Mouse (Mus musculus) telencephalon, adult 2 months (tissue): Measurements from ENCODE around the gene Gm20388.
A peak's percentile ranks its signal among the peaks of the same experiment; 100 is the strongest.

Source experiments
- DNase-seq: peaks from one replicate; pipeline ENCODE4 v3.0.0-alpha.2; 2011; ENCODE audit warnings: low read depth, low spot score

The Gm20388 gene

DNA sequence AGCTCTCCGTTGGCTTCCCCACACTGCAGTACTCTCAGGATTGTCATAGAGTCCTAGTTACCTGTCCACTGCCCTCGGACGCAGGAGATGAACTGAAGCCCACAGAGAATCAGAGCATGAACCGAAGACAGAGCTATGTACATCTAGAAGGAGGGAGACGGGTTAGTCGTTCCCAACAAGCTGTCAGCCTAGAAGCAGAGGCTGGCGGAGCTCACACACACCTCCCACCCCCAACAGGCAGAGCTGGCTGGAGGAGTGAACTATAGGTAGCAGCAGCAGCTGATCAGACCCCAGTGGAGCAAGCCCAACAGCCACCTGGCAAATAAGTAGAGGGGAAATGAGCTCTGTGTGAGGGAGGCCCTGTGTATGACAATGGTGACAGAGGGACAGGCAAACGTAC lies 174.1 kb downstream of the Gm20388 start:
- DNase-seq, result no peak

DNA sequence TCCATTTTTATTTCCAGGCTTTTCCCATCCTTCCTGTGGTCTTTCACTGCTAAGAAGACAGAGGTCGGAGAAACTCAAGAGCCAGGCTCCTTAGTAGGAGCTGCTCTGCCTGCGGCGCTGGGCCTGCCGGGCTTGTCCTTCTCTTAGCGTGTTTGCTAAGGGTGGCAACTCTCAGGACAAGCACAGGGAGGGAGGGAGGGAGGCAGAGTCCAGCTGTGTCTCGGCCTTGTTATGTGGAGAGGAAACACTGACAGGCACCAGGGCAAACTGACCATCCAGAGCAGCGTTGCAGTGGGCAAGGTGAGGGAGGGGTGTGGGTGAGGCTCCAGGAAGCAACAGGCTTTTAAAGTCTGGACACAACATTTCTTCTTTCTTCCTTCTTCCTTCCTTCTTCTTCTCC lies 178.9 kb downstream of the Gm20388 start:
- DNase-seq, result no peak

DNA sequence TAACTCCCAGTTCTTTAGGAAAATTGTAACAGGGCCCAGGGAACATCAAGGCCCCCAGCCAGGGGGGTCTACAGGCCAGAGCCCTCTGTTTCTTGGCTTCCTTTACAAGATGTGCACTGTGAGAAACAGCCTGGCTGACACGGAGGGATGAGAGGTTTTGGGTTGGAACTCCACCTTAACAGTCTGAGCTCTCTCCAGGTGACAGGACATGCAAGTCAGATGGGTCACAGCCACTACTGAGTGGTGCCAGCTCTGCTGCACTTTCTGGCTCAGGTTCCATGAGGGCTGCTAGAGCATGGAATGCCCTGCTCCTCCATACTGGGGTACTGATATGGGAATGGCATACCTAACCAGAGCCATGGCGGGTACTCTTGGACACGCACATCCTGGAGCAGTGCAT lies 180.4 kb downstream of the Gm20388 start:
- no peak for DNase-seq

DNA sequence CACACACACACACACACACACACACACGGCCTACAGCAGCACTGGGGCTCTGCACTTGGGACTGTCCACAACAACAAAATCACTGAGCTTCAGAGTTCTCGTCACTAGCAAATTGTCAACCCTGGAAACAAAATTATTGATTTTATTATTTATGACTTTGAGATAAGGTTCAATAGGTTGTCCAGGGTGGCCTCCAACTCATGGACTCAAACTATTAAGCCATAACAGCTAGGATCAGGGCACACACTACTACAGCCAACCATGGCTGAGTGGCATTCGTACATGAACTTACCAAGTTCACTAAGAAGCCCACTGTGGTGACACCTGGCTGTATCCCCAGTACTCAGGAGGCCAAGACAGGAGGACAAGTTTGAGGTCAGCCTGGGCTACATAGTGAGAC lies 182.5 kb downstream of the Gm20388 start:
- no peak for DNase-seq

DNA sequence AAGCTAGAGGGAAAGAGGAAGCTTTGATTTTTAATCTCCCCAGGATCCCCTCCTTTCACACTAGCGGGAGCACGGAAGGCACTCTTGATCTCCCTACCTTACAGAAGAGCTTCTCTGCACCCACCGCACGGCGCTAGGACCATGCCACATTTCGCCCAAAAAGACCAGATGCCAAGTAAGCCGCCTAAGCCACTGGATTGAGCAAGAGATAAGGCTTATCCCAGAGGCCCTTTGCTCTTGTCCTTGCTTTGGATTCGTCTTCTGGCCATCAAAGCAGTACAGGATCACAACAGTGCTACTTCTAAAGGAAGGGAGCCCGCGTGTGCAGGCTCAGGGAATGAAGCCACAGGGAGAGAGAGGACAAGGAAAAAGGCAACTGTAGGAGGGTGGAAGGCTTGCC lies 184.2 kb downstream of the Gm20388 start:
- DNase-seq, result no peak

DNA sequence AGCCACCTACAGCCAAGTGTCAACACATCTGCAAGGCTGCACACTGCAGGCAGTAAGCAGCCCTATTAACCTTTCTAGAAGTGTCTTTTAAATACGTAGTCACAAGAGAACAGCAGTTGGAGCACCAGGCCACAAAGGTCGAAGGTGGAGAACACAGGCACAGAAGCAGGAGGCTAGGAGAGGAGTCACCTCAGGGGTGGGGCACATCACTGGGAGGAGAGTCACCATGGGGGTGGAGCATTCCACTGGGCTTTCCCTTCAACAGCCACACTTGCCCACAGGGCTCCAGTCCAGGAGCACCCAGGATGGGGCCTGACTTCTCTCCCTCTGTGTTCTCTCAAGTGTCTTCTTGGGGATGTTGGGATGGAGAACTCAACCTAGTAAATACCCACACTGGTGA lies 185.8 kb downstream of the Gm20388 start:
- no peak for DNase-seq

DNA sequence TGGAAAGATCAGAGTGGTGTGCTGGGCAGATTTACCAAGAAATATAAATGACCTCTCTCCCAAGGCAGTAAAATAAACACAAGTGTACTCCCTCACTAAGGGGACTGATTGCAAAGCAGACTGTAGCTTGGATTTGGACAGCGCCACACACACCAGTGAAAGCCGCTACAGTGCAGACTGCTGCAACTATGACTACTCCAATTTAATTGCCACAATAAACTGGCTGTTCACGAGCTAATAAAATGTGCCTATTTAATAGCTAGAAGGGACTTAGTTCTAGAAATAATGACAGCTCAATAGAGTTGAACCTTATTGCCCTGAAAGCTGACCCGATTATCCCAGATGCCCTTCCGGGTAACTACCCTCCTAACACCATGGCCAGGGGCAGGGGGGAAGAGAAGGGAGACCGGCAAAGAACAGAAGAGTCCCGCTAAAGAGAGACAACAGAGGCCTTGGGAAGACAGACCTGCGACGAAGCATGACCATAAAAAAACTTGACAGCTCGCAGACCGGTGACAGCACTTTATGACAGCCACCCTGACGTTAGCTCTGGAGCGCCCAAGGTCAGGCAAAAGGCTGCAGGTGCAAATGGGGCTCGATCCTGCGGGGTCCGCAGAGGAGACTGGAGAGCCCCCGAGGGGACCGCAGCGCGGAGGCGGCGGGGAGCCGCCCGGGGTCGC lies 189.9 kb downstream of the Gm20388 start:
- DNase-seq, result no peak

DNA sequence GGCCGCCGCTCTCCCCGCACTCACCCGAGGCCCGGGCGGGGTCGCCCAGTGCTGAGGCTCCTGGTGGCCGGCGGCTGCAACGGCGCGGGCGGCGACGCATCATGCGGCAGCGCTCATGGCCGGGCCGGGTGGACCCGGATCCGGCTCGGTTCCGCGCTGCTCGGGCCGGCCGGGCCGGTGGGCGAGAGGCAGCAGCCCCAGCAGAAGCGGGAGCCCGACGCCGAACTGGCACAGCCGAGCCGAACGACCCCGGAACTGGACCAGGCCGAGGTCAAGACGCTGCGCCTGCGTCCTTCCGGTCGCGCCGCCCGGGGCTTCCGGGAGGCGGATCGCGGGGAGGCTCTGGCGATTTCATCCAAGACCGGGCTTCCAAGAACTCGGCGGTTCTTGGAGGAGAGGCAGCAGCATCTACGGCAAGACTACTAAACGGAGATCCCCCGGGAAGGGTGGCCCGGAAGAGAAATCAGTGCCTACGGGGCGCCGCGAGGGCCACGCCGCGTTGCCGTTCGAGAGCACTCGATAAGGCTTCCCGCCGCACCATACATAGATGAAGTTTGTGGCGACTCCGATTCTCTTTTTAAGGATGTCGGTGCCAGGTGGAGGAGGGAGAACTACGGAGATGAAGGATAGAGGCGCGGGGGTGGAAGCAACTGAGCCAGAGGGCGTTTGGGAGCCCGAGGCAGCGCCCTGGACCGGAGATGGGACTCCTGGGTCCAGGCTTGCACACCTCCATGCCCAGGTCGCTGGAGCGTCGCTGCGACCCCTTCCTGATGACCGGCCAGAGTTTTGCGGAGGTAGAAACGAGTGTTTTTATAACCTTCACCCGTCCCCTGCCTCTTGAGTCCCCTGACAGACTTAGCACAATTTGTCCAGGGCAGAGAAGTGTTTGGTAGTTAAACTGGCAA lies 190.7 kb downstream of the Gm20388 start, which contains the start of gene Zdhhc7:
Gene Zdhhc7, minus strand, starts transcription at position 415 of the 905 bp plus-strand sequence.
- DNase-seq, result peak; percentile 75

DNA sequence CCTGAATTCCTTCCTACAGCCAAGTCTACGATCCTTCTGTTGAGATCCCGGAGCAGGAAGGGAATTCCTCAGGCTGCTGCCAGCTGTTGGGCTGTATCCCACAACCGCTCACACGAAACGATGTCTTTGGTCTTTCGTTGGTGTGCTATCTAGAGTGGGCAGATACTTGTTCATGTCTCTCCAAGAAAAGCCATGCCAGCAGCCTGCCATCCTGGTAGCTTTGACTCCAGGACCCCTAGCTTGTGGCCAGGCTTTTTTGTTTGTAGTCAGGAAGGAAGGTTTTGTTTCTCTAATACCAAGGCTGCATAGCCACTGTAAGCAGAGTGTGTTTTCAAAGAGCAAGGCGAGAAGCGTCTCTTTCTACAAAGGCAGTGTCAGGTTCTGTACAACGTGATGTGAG lies 193.3 kb downstream of the Gm20388 start:
- no peak for DNase-seq

DNA sequence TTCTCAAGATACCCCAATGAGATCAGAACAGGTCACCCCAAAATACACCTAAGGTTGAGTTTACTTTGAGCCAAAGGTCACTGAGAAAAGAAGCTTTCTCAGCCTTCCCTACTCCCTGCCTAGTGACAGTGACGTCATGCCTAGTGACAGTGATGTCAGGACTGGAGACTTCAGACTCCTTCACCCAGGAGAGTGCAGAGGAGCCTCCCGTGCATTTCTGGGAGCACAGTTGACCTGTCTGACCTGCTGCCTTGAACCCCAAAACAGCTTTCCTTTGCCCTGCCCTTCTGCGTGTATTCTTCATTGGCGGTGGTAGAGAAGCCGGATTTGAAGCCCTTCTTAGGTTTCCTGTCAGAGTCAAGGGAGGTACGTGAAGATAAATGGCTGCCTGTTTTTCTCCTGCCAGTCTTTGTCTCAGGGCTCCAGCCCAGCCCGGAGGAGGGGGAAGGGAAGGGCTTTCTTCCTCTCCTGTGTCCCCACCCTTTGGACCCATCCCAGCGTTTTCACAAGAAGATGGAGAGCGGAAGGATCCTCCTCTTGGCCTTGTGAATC lies 194.2 kb downstream of the Gm20388 start:
- DNase-seq, result no peak

DNA sequence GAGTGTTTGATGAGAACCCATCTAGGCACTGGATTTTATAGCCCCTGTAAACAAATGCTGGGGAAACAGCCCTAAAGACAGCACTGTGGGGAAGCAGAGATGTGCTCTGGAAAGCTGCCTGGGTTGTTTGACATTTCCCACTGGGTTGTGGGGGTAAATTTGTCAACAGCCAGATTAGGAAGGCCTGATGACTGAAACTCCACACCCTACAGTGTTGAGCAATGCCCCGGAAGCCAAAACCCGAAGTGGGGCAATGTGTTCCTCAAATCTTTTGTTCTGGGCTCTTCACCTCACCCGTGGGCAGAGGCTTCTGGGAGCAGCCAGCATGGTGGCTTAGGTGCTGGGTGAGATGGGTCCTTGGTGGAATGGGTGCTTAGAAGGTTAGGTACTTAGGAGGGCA lies 198.5 kb downstream of the Gm20388 start:
- DNase-seq, result no peak

DNA sequence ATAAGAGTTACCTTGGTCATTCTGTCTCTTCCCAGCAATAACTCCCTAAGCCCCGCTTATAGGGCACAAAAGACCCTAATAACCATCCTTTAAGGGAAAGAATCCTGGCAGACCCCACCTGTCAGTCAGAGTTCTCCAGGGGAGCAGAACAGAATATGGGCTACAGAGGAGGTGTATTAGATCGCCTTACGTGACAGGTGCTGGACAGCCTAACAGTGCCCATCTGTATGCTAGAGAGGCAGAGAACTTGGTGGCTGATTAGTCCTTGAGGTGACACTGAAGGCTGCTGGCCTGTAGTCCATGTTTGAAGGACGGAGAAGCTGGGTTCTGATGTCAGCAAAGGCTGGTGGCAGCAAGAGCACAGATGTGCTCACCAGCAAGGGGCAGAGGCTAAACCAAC lies 200.3 kb downstream of the Gm20388 start:
- no peak for DNase-seq

DNA sequence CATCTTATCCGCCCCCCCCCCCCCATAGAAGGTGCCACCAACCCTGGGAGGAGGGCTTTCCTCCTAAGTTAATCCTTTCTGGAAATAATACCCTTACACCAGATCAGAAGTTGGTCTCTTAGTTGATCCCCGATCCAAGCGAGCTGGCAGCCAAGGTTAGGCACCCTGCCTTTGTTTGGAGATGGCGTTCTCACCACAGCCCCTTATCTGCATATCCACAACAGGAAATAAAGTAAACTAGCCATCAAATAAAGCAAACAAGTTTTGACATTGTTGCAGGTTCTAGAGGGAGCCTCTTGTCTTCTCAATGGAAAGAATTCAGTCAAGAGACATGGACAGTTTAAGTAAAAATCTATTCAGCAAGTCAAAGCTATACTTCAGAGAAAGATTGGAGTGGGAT lies 200.7 kb downstream of the Gm20388 start:
- DNase-seq, result no peak

DNA sequence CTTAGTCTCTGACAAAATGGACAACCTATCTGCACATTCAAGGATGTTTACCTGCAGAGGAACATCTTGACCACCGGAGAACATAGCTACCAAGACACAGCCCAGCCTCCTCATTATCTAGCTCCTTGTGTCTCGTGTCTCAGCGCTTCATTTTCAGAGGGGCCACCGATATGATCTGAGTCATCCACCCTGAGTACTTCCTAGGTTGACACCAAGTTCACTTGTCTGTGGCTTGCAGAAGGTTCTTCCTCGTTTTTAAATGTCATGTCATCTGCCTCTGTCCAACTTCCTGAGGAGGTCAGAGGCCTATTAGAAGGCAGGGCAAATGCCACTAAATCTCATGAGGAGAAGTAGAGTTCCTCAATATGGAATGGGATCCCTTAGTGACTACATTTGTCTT lies 201.9 kb downstream of the Gm20388 start:
- no peak for DNase-seq

DNA sequence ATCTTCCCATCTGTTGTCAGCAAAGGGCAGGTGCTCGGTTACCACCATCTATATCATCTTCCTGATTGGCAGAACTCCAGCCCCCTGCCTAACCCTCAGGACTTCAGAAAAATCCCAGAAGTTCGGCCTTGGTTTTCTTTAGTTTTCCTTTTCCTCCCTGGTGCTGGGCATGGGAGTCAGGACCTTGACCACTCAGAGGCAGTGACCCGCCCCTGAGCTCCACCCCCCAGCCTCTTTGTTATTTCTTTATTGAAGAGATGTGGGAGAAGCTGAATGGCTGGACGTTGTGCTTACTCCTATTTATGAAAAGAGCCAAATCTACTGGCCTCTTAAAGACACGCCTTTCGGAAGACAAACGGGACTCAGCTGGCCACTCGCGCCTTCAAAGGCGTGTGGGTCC lies 202.7 kb downstream of the Gm20388 start:
- DNase-seq, result no peak

DNA sequence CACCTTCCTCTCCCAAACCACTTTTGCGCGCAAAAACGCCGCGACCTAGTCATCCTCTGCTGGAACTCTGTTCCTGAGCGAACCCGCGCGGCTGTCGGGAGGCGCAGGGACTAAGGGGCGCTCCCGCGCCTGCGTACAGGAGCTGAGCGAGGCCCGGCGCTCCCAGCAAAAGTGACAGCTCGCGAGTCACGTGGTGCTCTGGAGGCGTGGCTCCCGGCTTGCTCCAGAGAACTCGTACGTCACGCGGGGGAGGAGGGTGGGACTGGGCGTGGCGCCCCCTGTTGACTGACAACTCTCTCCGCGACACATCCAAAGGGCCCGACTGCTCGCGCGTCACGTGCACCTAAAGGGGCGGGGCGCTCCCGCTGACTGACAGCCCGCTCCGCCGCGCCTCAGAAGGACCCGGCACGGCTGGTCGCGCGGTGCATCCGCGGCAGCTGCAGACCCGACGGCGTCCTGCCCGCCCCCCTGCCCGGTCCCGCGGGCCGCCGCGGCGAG lies 203.2 kb downstream of the Gm20388 start, which contains the start of gene 6430548M08Rik:
Gene 6430548M08Rik, plus strand, starts transcription at position 395 of the 498 bp plus-strand sequence.
- peak; percentile 99 for DNase-seq

DNA sequence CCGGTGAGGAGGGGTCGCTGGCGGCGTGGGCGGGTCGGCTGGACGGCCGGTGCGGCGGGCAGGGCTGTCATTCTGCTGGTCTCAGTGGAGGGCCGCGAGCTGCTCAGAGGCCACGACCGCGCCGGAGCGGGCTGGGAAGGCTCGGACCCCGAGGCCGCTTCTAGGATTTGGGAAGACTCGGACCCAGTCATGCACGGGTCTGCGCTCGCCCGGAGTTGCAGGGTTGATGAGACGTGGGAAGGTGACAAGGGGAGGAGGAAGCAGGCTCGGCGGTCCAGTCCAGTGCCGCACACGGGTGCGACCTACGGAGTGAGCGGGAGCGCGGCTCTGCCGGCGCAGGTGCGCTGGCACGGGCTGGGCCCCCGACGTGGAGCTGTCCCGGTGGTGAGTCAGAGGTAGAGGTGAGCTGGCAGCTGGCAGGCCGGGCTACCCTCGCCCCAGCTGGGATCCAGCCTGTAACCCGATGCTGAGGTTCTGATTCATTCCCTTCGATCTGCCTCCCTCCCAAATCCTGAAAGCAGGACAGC lies 203.7 kb downstream of the Gm20388 start:
- DNase-seq, result no peak

DNA sequence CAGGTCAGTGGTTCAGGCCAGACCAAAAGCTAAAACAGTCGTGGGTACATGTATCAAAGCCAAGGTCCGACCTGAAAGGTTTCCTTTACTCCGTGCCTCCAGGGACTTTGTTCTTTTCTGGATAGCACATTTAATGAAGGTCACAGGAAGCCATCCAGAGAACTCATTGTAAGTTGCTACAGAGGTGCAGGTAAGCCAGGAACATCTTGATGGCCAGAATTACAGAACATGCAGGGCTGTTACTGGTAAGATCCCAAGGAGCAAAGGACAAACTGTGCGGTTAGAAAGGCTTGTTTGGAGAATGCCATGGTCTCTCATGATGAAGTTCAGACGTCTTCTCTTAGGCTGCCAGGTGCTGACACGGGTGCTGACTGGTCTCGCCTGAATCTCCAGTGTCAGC lies 206.0 kb downstream of the Gm20388 start:
- DNase-seq, result no peak

DNA sequence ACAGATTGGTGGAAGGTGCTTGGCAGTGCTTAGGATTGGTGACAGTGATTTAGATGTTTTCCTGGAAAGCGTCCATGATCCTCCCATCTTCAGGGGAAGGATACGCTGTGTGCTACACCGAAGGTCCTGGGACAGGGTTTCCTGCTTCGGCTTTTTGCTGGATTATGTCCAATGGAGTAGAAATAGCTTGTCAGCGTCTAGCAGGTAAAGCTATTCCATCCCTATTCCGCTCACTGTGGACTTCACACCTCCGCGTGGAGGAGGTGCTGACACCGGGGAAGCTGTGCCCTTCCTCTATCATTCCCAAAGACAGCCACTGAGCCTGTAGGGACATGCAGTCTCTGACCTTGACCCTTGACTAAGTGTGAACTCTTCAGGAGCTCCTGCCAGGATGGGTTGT lies 207.5 kb downstream of the Gm20388 start:
- no peak for DNase-seq

DNA sequence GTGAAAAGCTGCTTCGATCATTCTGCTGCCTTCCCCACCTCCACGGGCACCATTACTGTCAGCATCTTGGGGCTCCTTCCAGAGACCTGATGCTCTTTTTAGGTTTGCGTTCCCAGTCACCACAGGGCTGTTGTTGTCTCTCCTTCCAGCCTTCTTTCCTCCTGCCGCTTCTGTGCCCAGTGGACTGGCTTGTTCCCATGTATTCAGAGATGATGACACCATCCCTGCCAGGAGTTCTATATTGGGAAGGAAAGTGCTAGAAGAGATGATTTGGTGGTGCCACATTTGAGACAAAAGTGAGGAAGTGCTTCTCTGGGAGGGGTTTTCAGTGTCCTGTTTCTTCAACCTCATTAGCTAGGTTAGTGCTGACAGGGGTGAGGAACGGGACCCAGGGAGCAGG lies 208.2 kb downstream of the Gm20388 start:
- DNase-seq, result no peak

DNA sequence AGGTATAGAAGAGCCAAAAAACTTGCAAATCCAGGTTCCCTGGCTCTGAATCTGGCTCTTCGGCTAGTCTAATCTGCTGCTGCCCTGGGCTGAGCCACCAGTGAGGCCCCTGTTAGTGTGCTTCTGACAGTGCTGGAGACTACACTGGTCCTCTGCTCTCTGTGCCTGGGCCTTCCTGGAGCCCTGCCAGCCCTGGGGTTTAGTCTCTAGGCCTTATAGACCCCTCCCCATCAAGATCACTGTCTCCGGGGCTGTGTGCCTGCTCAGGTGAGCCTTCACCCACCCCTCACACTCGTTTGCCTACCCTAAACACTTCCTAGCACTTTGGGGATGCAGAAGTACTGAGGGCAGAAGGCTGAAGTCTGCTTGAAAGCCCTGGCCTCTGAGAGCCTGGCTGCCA lies 208.8 kb downstream of the Gm20388 start:
- no peak for DNase-seq

DNA sequence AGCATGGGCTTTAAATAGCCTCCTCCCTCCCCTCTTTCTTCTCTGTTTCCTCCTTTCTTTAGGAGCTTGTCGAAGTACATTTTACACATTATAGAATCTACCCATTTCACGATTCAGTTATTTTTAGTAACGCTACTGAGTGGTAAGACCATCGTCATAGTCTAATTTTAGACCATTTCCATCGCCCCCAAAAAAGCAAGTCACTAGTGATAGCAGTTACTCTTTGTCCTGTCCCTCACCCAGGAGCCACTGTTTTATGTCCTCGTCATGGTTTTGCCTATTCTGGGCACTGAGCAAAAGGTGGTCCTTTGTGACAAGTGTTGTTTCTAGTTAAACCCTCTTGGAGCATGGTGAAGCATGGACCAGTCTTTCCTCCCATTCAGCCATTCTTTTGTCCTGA lies 209.3 kb downstream of the Gm20388 start:
- no peak for DNase-seq
